Mouse (Mus musculus) CH12.LX (cell line): ENCODE data around the gene Fbln5. TPM values are rescaled to one million over a fixed set of nuclear protein-coding genes. Genes with fewer than 3 reads are reported as not detected.

Experiments used
- DNase-seq: peaks from one replicate; pipeline ENCODE4 v3.0.0-alpha.2; 2013; ENCODE audit errors: extremely low read depth
- H3K27ac ChIP-seq: 2 replicates; pipeline ENCODE4 v1.5.1; 2012; ENCODE audit warnings: low read depth, mild to moderate bottlenecking, control low read depth, moderate library complexity; ENCODE audit not compliant: insufficient read depth
- H3K27me3 ChIP-seq: replicated peaks from 2 replicates; pipeline ENCODE3; 2012; ENCODE audit warnings: inconsistent platforms
- H3K36me3 ChIP-seq, 2 experiments: replicated peaks in 1 of 2; 2 replicates each; pipeline versions ENCODE3 to v1.6.1; 2012; ENCODE audit warnings: inconsistent platforms in 1 of 2, low read length in 1 of 2, mild to moderate bottlenecking in 1 of 2, mixed read lengths in 1 of 2, moderate library complexity in 1 of 2; ENCODE audit not compliant: control insufficient read depth in 1 of 2, insufficient read depth in 1 of 2
- H3K4me1 ChIP-seq, 2 experiments: 2 replicates each; pipeline ENCODE4 v1.6.1; 2012; ENCODE audit warnings: inconsistent platforms in 1 of 2, moderate library complexity in 1 of 2; ENCODE audit not compliant: insufficient read depth in 2 of 2, control insufficient read depth in 1 of 2
- H3K4me2 ChIP-seq: 2 replicates; pipeline ENCODE4 v1.6.1; 2012; ENCODE audit warnings: low read depth, mild to moderate bottlenecking, control low read depth; ENCODE audit not compliant: poor library complexity, insufficient read depth, severe bottlenecking
- H3K4me3 ChIP-seq, 3 experiments: fragments of 150-350 bp in 1 of 3; sonication (generic) in 1 of 3; replicated peaks in 1 of 3; 2 replicates each; pipeline versions ENCODE3 to v1.5.1; 2011 to 2012; ENCODE audit warnings: low read depth in 2 of 3, low read length in 2 of 3, mild to moderate bottlenecking in 2 of 3, moderate library complexity in 2 of 3, control low read depth in 1 of 3, improper control_type of control experiment in 1 of 3, inconsistent platforms in 1 of 3, mixed read lengths in 1 of 3; ENCODE audit not compliant: poor library complexity in 1 of 3
- H3K79me2 ChIP-seq: replicated peaks from 2 replicates; pipeline ENCODE4 v1.6.1; 2012; ENCODE audit warnings: mild to moderate bottlenecking, moderate library complexity; ENCODE audit not compliant: control insufficient read depth, poor library complexity, insufficient read depth, severe bottlenecking; ENCODE audit errors: extremely low read depth
- H3K9ac ChIP-seq: 2 replicates; pipeline ENCODE4 v1.6.1; 2012; ENCODE audit warnings: low read depth, mild to moderate bottlenecking, control low read depth, moderate library complexity; ENCODE audit not compliant: insufficient read depth
- H3K9me3 ChIP-seq: replicated peaks from 2 replicates; pipeline ENCODE3; 2012; ENCODE audit warnings: low read length, inconsistent platforms, mixed read lengths
- BHLHE40 ChIP-seq: IDR thresholded peaks from 2 replicates; pipeline ENCODE4 v1.6.1; 2011; ENCODE audit warnings: mild to moderate bottlenecking, low read depth, low read length, improper control_type of control experiment
- CHD1 ChIP-seq: IDR thresholded peaks from 2 replicates; pipeline ENCODE4 v1.6.1; 2012; ENCODE audit warnings: low read depth, low read length, improper control_type of control experiment, inconsistent platforms
- CTCF ChIP-seq, 2 experiments: IDR thresholded peaks in 1 of 2; conservative IDR thresholded peaks in 1 of 2; 2 replicates each; pipeline ENCODE4 v1.5.1; 2011 to 2012; ENCODE audit warnings: low read depth in 2 of 2, low read length in 2 of 2, improper control_type of control experiment in 1 of 2, inconsistent platforms in 1 of 2, mild to moderate bottlenecking in 1 of 2, moderate library complexity in 1 of 2
- E2F4 ChIP-seq: IDR thresholded peaks from 2 replicates; pipeline ENCODE4 v1.6.1; 2011; ENCODE audit warnings: low read depth, low read length, improper control_type of control experiment; ENCODE audit not compliant: insufficient replicate concordance
- ETS1 ChIP-seq: conservative IDR thresholded peaks from 2 replicates; pipeline ENCODE4 v1.6.1; 2012; ENCODE audit warnings: low read depth, mild to moderate bottlenecking, inconsistent platforms, low read length, improper control_type of control experiment, moderate library complexity
- GABPA ChIP-seq: IDR thresholded peaks from 2 replicates; pipeline ENCODE4 v1.6.1; 2012; ENCODE audit warnings: low read depth, low read length, improper control_type of control experiment, inconsistent platforms; ENCODE audit not compliant: insufficient replicate concordance
- IRF4 ChIP-seq: IDR thresholded peaks from 2 replicates; pipeline ENCODE4 v1.6.1; 2014; ENCODE audit warnings: low read depth, mild to moderate bottlenecking, inconsistent platforms, low read length, improper control_type of control experiment
- MAX ChIP-seq: IDR thresholded peaks from 2 replicates; pipeline ENCODE4 v1.6.1; 2011; ENCODE audit warnings: low read length, improper control_type of control experiment
- MAZ ChIP-seq: IDR thresholded peaks from 2 replicates; pipeline ENCODE4 v1.6.1; 2012; ENCODE audit warnings: low read depth, mild to moderate bottlenecking, inconsistent platforms, low read length, improper control_type of control experiment, moderate library complexity
- MYC ChIP-seq: IDR thresholded peaks from 2 replicates; pipeline ENCODE4 v1.6.1; 2011; ENCODE audit warnings: low read depth, mild to moderate bottlenecking, improper control_type of control experiment, low read length
- NELFE ChIP-seq: IDR thresholded peaks from 2 replicates; pipeline ENCODE4 v1.6.1; 2011; ENCODE audit warnings: low read depth, low read length, improper control_type of control experiment
- POLR2A ChIP-seq: IDR thresholded peaks from 2 replicates; pipeline ENCODE4 v1.6.1; 2011; ENCODE audit warnings: low read depth, mild to moderate bottlenecking, improper control_type of control experiment, low read length
- RAD21 ChIP-seq: IDR thresholded peaks from 2 replicates; pipeline ENCODE4 v1.6.1; 2011; ENCODE audit warnings: low read depth, mild to moderate bottlenecking, low read length, improper control_type of control experiment, moderate library complexity
- TCF12 ChIP-seq: IDR thresholded peaks from 2 replicates; pipeline ENCODE4 v1.6.1; 2014; ENCODE audit warnings: low read depth, mild to moderate bottlenecking, inconsistent platforms, low read length, improper control_type of control experiment
- UBTF ChIP-seq: IDR thresholded peaks from 2 replicates; pipeline ENCODE4 v1.6.1; 2012; ENCODE audit warnings: low read depth, mild to moderate bottlenecking, inconsistent platforms, low read length, improper control_type of control experiment, moderate library complexity
- USF1 ChIP-seq: IDR thresholded peaks from 2 replicates; pipeline ENCODE4 v1.6.1; 2014; ENCODE audit warnings: low read depth, mild to moderate bottlenecking, inconsistent platforms, low read length, improper control_type of control experiment
- USF2 ChIP-seq: conservative IDR thresholded peaks from 2 replicates; pipeline ENCODE4 v1.6.1; 2011; ENCODE audit warnings: low read depth, low read length, improper control_type of control experiment
- ZKSCAN1 ChIP-seq: IDR thresholded peaks from 2 replicates; pipeline ENCODE4 v1.6.1; 2012; ENCODE audit warnings: low read depth, inconsistent platforms, low read length, improper control_type of control experiment, borderline replicate concordance
- ZMIZ1 ChIP-seq: IDR thresholded peaks from 2 replicates; pipeline ENCODE4 v1.6.1; 2012; ENCODE audit warnings: low read depth, mild to moderate bottlenecking, inconsistent platforms, low read length, improper control_type of control experiment
- ZNF384 ChIP-seq: IDR thresholded peaks from 2 replicates; pipeline ENCODE4 v1.6.1; 2012; ENCODE audit warnings: low read depth, low read length, improper control_type of control experiment, inconsistent platforms
- dilution Hi-C: fragments of 300-500 bp; cut with MboI; formaldehyde crosslinking; loops from 2 replicates; pipeline ENCODE4 v1.14.3; 2020; ENCODE audit warnings: low sequenced_read_pairs; ENCODE audit not compliant: extremely low pct_unique_long_range_greater_than_20kb, extremely low pct_ligation_motif_present
- in situ Hi-C: fragments of 300-500 bp; cut with MboI; formaldehyde crosslinking; loops from 3 replicates; pipeline ENCODE4 v1.14.3; 2019; ENCODE audit warnings: low sequenced_read_pairs, low pct_ligation_motif_present, low pct_unique_long_range_greater_than_20kb, mixed read lengths
- polyA plus RNA-seq: library from polyadenylated mRNA; unstranded; fragments of >175 nt; gene quantifications from 2 replicates; pipeline ENCODE4 v1.2.1, GENCODE M21; 2012; ENCODE audit warnings: low read depth; ENCODE audit not compliant: insufficient read length
- total RNA-seq, 2 experiments: library from RNA; depleted of rRNA; stranded (reverse); fragments of 300-350 nt in 1 of 2; fragments of >200 nt in 1 of 2; gene quantifications; 2 replicates each; pipeline ENCODE4 v1.2.3; 2012 to 2014

Gene Fbln5
- total and polyA plus RNA-seq, 3 experiments: 0.04 to 3.2 (median 0.11) TPM

- no peaks in the 10 kb centered on the region for H3K9me3 ChIP-seq
- H3K27me3 ChIP-seq: no peaks in the 10 kb centered on the region
- no peak overlapping the region for H3K9ac ChIP-seq
- TF ChIP-seq CTCF (conservative IDR thresholded peaks at IDR 0.05 in 1 of 2, IDR thresholded peaks at IDR 0.05 in 1 of 2; ENCODE audit: low read depth in 2 of 2, low read length in 2 of 2) (peak in 1 of 2 experiments; percentile 17; a peak in 1 of 4 replicates), TCF12 (no peak)
- no peaks in the 10 kb centered on the region for H3K79me2 ChIP-seq
- no peak overlapping the region for H3K4me2 ChIP-seq
- dilution Hi-C loops: no loop called here
- no peak for DNase-seq
- in situ Hi-C loops: no loop called here
- no peak overlapping the region for H3K4me3 ChIP-seq
- H3K36me3 ChIP-seq: no peaks in the 10 kb centered on the region
- no peak overlapping the region for H3K27ac ChIP-seq
- H3K4me1 ChIP-seq: peaks cover 0 to 6% of the 10 kb centered on the region in 2 experiments; a peak in 2 of 4 replicates
Measured at GRCm38 (mm10) chr12:101762054-101762453, 56.8 kb downstream of the Fbln5 start.

GRCm38 (mm10) chr12:101759440-101760045 lies 59.3 kb downstream of the Fbln5 start:
- peaks cover 0 to 6% of the 10 kb centered on the region in 2 experiments; a peak in 2 of 4 replicates for H3K4me1 ChIP-seq
- peak; percentile 15; the same call in 1 of the 2 replicates for TF ChIP-seq USF1
- TF ChIP-seq UBTF: no peak
- no peak for TF ChIP-seq MYC
- TF ChIP-seq, all 38 proteins: peak for 1
- Histone ChIP-seq H3K4me3 (no peak overlapping the region), H3K9me3 (no peaks in the 10 kb centered on the region), H3K36me3 (no peaks in the 10 kb centered on the region), H3K4me2 (no peak overlapping the region), H3K79me2 (no peaks in the 10 kb centered on the region), H3K27me3 (no peaks in the 10 kb centered on the region), H3K9ac (no peak overlapping the region), H3K27ac (no peak overlapping the region)
- no peak for DNase-seq
- in situ Hi-C loops: no loop called here
- dilution Hi-C loops: no loop called here

DNA sequence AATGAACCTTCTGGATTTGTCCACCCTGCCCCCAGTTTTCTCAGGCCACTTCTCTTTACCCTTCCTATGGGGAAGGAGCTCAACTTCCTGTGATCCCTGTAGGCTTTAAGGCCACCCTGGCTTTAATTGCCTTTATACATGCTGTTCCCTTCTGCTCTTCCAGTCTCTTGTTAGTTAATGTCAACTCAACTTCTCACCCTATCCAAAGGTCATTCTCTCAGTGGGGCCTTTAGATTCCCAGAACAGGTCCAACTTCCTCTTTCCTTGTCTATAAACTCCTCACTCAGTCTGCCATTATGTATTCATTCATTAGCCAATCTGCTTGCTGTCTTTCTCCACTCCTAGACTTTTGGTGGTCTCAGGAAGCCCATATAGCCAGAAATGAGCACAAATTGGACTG lies 60.2 kb downstream of the Fbln5 start:
- H3K79me2 ChIP-seq: no peaks in the 10 kb centered on the region
- H3K27ac ChIP-seq: no peak overlapping the region
- no peak overlapping the region for H3K9ac ChIP-seq
- peaks cover 0 to 6% of the 10 kb centered on the region in 2 experiments; a peak in 2 of 4 replicates for H3K4me1 ChIP-seq
- H3K36me3 ChIP-seq: no peaks in the 10 kb centered on the region
- dilution Hi-C loops (no loop called here), in situ Hi-C loops (no loop called here)
- no peak for TF ChIP-seq TCF12
- no peak for TF ChIP-seq BHLHE40
- TF ChIP-seq RAD21: no peak
- TF ChIP-seq GABPA: no peak
- TF ChIP-seq UBTF: no peak
- no peak for TF ChIP-seq NELFE
- TF ChIP-seq ZNF384: no peak
- TF ChIP-seq IRF4: no peak
- no peak for TF ChIP-seq MAZ
- no peak for TF ChIP-seq ZMIZ1
- TF ChIP-seq E2F4: no peak
- no peak for TF ChIP-seq CHD1
- TF ChIP-seq MAX: no peak
- no peak for TF ChIP-seq ETS1
- TF ChIP-seq ZKSCAN1: no peak
- TF ChIP-seq POLR2A: no peak
- no peak for TF ChIP-seq USF2
- TF ChIP-seq USF1: no peak
- TF ChIP-seq MYC: no peak
- no peak overlapping the region for H3K4me2 ChIP-seq
- H3K4me3 ChIP-seq: no peak overlapping the region
- no peaks in the 10 kb centered on the region for H3K9me3 ChIP-seq
- peaks cover 7% of the 10 kb centered on the region for H3K27me3 ChIP-seq
- DNase-seq: no peak
